Mouse (Mus musculus) lung, adult 18-20 months (tissue): Measurements from ENCODE around the gene Tmem217.
"Not testable (repeated sequence)": the region's sequence is repeated elsewhere in the genome, so short reads cannot be mapped to it uniquely, and the experiment has no call there.

Experiments
- DNase-seq, 2 experiments: peaks; one replicate each; pipeline ENCODE4 v3.0.0; 2022; ENCODE audit warnings: mixed read lengths in 2 of 2

Gene Tmem217

GRCm38 (mm10) chr17:29548994-29549393, 3.2 kb downstream of the Tmem217 start:
- no peak for DNase-seq

GRCm38 (mm10) chr17:29548494-29548893, 3.7 kb downstream of the Tmem217 start:
- no peak for DNase-seq

DNA sequence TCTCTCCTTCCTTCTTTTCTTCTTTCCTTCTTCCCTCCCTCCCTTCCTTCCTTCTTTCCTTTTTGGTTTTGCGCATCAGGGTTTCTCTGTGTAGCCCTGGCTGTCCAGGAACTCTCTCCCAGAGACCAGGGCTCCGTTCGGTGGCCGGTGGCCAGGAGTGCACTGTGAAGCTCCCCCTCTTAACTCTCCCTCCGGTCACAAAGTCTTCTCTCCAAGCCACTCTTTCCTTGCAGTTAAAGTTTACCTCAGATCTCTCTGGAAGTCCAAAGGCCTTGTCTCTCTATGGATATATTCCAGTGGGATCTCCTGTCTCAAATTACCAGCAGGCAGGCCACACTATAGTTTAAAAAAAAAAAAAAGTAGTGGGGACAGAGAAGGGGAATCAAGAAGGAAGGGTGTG, 6.9 kb downstream of the Tmem217 start:
- DNase-seq, result no peak

GRCm38 (mm10) chr17:29544064-29544463, 8.1 kb downstream of the Tmem217 start:
- DNase-seq, result no peak

DNA sequence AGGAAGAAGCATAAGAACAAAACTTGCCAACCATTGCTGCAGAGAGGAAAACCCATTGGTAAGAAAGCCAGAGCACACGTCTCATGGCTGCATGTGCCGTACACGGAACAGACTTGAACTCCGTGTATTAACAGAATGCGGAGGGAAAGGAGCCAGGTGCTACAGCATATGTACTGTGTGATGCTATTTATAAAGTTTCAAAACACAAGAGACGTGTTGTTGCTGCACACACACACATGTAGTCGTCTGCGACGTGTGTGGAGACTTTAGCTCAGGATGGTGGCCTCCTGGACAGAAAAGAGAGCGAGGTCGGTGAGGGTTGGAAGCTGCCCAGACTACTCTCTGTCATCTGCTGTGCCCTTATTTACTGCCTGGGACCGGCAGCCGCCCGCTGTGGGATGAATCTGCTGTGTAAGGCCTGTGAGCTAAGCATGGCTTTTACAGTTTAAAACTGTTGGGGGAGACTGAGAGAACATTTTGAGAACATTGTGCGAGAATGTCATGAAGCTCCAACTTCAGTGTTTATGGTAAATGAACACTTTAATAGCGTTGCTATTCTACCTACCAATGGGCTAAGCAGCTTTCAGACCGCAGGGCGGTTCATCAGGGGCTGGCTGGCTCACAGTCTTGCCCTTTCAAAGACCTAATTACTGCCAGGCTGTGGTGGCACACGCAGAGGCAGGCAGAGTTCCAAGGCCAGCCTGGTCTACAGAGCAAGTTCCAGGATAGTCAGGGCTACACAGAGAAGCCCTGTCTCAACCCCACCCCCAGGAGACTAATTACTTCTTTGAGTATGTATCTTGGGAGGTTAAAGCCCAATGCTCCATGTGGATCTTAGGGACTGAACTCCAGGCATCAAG, 9.1 kb downstream of the Tmem217 start:
- no peak for DNase-seq

DNA sequence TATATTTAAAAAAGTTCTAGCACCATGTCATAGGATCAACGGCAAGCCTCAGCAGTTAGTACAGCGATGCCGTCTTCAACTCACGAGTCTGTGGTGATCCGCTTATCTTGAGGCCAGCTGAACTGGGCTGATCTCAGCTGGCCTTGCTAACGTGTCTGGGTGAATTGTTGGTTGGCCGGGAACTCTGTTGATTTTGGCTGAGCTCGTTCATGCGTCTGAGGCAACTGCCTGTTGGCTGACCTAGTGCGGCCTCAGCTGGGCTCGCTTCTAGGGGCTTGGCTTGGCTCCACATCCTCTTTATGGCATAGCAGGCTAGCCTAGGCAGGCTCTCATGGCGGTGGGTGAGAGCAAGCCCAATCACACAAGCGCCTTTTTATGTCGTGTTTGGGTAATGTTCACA, 10.8 kb downstream of the Tmem217 start:
- DNase-seq, result peak; percentile 87 to 89

- no peak for DNase-seq
Measured at GRCm38 (mm10) chr17:29540426-29540825, 11.8 kb downstream of the Tmem217 start.

- no peak for DNase-seq
Measured at GRCm38 (mm10) chr17:29533866-29534265, 18.3 kb downstream of the Tmem217 start.

DNA sequence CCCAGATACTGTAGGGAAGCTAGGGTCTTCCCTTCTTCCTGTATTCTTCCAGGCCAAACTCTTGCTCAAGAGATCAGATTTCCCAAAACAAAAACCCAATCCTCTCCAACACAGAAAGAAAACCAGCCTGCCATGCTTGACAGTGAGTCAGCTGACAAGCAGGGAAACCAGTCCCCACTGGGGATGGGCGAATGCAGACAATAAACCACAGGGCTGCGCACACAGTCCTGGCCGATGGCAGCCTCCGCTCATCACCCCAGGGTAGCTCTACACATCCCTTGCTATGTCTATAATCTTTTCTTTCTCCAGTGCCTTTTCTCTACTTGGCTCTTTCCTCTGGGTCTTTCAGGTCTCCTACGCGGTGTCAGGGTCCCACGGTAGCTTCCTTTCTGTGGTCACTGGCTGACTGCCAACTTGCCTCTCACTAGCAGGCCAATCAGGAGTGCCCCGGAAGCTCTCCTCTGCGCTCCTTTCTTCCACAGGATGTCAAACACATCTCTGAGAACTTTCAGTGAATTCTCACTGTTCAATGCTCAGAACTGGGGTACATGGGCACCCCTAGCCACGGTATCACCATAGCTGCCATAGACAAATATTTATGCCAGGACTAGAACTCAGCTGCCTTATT, 20.3 kb downstream of the Tmem217 start:
- no peak for DNase-seq

GRCm38 (mm10) chr17:29531278-29531677, 20.9 kb downstream of the Tmem217 start:
- no peak for DNase-seq

GRCm38 (mm10) chr17:29530508-29530907, 21.7 kb downstream of the Tmem217 start:
- DNase-seq, result no peak

GRCm38 (mm10) chr17:29528568-29529187, 23.5 kb downstream of the Tmem217 start:
- DNase-seq, result no peak

DNA sequence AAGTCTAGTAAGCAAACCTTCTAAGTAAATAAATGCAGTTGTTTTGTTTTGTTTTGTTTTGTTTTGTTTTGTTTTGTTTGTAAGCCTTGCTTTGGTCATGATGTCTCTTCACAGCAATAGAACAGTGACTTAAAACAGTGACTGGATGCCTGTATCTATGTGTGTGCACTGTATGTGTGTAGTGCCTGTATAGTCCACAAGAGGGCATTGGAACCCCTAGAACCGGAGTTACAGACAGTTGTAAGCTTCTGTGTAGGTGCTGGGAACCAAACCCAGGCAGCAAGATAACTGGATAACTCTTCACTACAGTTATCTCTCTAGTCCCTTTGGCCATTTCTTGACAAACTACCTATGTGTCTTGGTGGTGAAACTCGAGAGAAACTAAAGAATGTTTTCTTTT, 26.6 kb downstream of the Tmem217 start:
- DNase-seq, result no peak

DNA sequence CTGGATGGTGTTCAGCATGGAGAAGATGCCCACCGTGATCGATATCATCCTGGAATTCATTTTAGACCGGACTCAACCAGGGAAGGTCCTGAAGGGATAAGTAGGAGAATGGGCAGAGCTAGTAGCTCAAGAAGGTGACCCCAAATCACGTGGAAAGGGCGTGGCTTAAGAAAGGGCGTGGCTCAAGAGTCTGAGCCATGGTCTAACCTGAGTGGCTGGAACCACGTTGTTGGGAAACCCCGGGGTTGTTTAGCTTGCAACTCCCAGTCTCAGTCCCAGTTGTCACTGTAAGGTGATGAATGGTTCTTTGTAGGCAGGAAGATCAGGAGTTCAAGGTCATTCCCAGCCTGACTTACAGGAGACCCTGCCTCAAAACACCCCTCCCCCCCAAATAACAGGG, 32.5 kb downstream of the Tmem217 start:
- no peak for DNase-seq

DNA sequence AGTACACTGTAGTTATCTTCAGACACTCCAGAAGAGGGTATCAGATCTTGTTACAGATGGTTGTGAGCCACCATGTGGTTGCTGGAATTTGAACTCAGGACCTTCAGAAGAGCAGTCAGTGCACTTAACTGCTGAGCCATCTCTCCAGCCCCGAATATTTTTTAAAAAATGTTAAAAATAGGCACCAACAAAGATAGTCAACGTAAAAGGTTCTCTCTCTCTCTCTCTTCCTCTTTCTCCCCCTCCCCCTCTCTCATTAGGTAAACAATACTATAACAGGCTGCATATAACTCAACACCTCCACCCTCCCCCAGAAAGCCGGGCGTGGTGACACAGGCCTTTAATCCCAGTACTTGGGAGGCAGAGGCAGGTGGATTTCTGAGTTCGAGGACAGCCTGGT, 33.5 kb downstream of the Tmem217 start:
- not testable (repeated sequence) for DNase-seq

- DNase-seq, result peak; percentile 77 to 79
Measured at GRCm38 (mm10) chr17:29514435-29514834, 37.8 kb downstream of the Tmem217 start.

GRCm38 (mm10) chr17:29513044-29513730, 39.0 kb downstream of the Tmem217 start:
- DNase-seq, result peak; percentile 77 to 82

DNA sequence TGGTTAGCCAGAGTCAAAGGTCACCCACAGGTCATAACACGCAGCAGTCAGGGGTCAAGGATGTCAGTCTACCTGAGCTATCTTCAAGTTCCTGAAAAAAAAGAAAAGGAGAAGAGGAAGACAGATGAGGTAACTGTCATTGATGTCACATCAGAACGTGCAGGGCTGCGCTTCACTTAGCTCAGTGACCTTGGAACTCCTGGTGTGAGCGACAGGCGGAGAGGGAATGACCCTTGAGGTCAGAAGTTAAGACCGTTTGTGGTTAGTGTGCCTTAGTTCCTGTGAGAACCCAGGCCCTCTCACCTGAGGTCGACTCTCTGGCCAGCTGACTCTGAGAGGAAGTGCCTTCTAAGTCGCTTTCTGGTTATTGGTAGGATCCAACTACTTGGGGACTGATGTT, 41.5 kb downstream of the Tmem217 start:
- DNase-seq, result no peak

GRCm38 (mm10) chr17:29508927-29509608, 43.1 kb downstream of the Tmem217 start:
- no peak for DNase-seq

GRCm38 (mm10) chr17:29503700-29504099, 48.5 kb downstream of the Tmem217 start:
- DNase-seq, result no peak

GRCm38 (mm10) chr17:29502669-29503665, 49.2 kb downstream of the Tmem217 start:
- no peak for DNase-seq
